Mouse (Mus musculus): ENCODE measurements around the gene Chst10.

The Chst10 gene

GRCm38 (mm10) chr1:38869398-38870195, 28.4 kb downstream of the Chst10 start:
- no peak for DNase-seq (ENCODE audit: low spot score in 2 of 2)

- DNase-seq (ENCODE audit: low spot score in 2 of 2): no peak
Measured at GRCm38 (mm10) chr1:38866242-38866641, 31.7 kb downstream of the Chst10 start.

GRCm38 (mm10) chr1:38864341-38864740, 33.6 kb downstream of the Chst10 start:
- no peak for DNase-seq (ENCODE audit: low spot score in 2 of 2)

GRCm38 (mm10) chr1:38862213-38862612, 35.7 kb downstream of the Chst10 start:
- DNase-seq (ENCODE audit: low spot score in 2 of 2): peak in 1 of 2 experiments; percentile 5

- DNase-seq (ENCODE audit: low spot score in 2 of 2): no peak
Measured at GRCm38 (mm10) chr1:38860867-38861524, 37.0 kb downstream of the Chst10 start.

- no peak for DNase-seq (ENCODE audit: low spot score in 2 of 2)
Measured at GRCm38 (mm10) chr1:38860207-38860606, 37.8 kb downstream of the Chst10 start.

GRCm38 (mm10) chr1:38856196-38856595, 41.8 kb downstream of the Chst10 start:
- peak; percentile 5 to 27 for DNase-seq (ENCODE audit: low spot score in 2 of 2)

GRCm38 (mm10) chr1:38852250-38852649, 45.7 kb downstream of the Chst10 start:
- no peak for DNase-seq (ENCODE audit: low spot score in 2 of 2)

GRCm38 (mm10) chr1:38850650-38851049, 47.3 kb downstream of the Chst10 start:
- no peak for DNase-seq (ENCODE audit: low spot score in 2 of 2)

- DNase-seq (ENCODE audit: low spot score in 2 of 2): no peak
Measured at GRCm38 (mm10) chr1:38848451-38849289, 49.3 kb downstream of the Chst10 start.

- DNase-seq (ENCODE audit: low spot score in 2 of 2): peak in 1 of 2 experiments; percentile 3
Measured at GRCm38 (mm10) chr1:38847975-38848374, 50.0 kb downstream of the Chst10 start.

- no peak for DNase-seq (ENCODE audit: low spot score in 2 of 2)
Measured at GRCm38 (mm10) chr1:38843275-38843674, 54.7 kb downstream of the Chst10 start.

- no peak for DNase-seq (ENCODE audit: low spot score in 2 of 2)
Measured at GRCm38 (mm10) chr1:38842861-38843260, 55.1 kb downstream of the Chst10 start.

GRCm38 (mm10) chr1:38839944-38840343, 58.0 kb downstream of the Chst10 start:
- no peak for DNase-seq (ENCODE audit: low spot score in 2 of 2)

GRCm38 (mm10) chr1:38836477-38836872, 61.5 kb downstream of the Chst10 start, which contains the start of gene Lonrf2:
Lonrf2 (minus strand) TSS chr1:38836711.
- no peak for DNase-seq (ENCODE audit: low spot score in 2 of 2)

- no peak for DNase-seq (ENCODE audit: low spot score in 2 of 2)
Measured at GRCm38 (mm10) chr1:38835568-38836476, 62.1 kb downstream of the Chst10 start.

- DNase-seq (ENCODE audit: low spot score in 2 of 2): no peak
Measured at GRCm38 (mm10) chr1:38834899-38835298, 63.1 kb downstream of the Chst10 start.

- no peak for DNase-seq (ENCODE audit: low spot score in 2 of 2)
Measured at GRCm38 (mm10) chr1:38824926-38825325, 73.0 kb downstream of the Chst10 start.

GRCm38 (mm10) chr1:38823851-38824250, 74.1 kb downstream of the Chst10 start:
- no peak for DNase-seq (ENCODE audit: low spot score in 2 of 2)

GRCm38 (mm10) chr1:38819691-38820090, 78.3 kb downstream of the Chst10 start:
- no peak for DNase-seq (ENCODE audit: low spot score in 2 of 2)

GRCm38 (mm10) chr1:38817671-38818070, 80.3 kb downstream of the Chst10 start:
- DNase-seq (ENCODE audit: low spot score in 2 of 2): no peak
